Mouse (Mus musculus): ENCODE data around the gene Cab39. TPM values are rescaled to one million over a fixed set of nuclear protein-coding genes. Genes with fewer than 3 reads are reported as not detected.
"Not testable (repeated sequence)": the region's sequence is repeated elsewhere in the genome, so short reads cannot be mapped to it uniquely, and the experiment has no call there.

Cab39 gene
- polyA plus RNA-seq, 1 experiment = 72.7 TPM

- no peak overlapping the region for H3K27ac ChIP-seq (ENCODE audit: insufficient read depth, low read length)
- no peak for TF ChIP-seq CTCF (IDR thresholded peaks at IDR 0.05; ENCODE audit: borderline replicate concordance, insufficient read depth, low read length)
- TF ChIP-seq POLR2A (IDR thresholded peaks at IDR 0.05; ENCODE audit: low read depth, low read length) = no peak
- no peak overlapping the region for H3K4me3 ChIP-seq (ENCODE audit: insufficient read depth, low read length)
- peaks cover 6% of the 10 kb centered on the region; the same call in 1 of the 2 replicates for H3K4me1 ChIP-seq (ENCODE audit: control insufficient read depth, insufficient read depth, low read length)
These were observed 17.5 kb downstream of the Cab39 start for GRCm38 (mm10) chr1:85810787-85811186.

GRCm38 (mm10) chr1:85814213-85814612, 21.0 kb downstream of the Cab39 start:
- not testable (repeated sequence) for H3K4me1 ChIP-seq (ENCODE audit: control insufficient read depth, insufficient read depth, low read length); H3K27ac ChIP-seq (ENCODE audit: insufficient read depth, low read length); H3K4me3 ChIP-seq (ENCODE audit: insufficient read depth, low read length)

GRCm38 (mm10) chr1:85818121-85818520, 24.9 kb downstream of the Cab39 start:
- Histone ChIP-seq H3K4me3 (ENCODE audit: insufficient read depth, low read length) (no peak overlapping the region), H3K4me1 (ENCODE audit: control insufficient read depth, insufficient read depth, low read length) (peaks cover 4% of the 10 kb centered on the region; the same call in 1 of the 2 replicates)
- TF ChIP-seq CTCF (IDR thresholded peaks at IDR 0.05; ENCODE audit: borderline replicate concordance, insufficient read depth, low read length) = no peak
- no peak for TF ChIP-seq POLR2A (IDR thresholded peaks at IDR 0.05; ENCODE audit: low read depth, low read length)

GRCm38 (mm10) chr1:85819695-85820094, 26.5 kb downstream of the Cab39 start:
- Histone ChIP-seq H3K4me1 (ENCODE audit: control insufficient read depth, insufficient read depth, low read length) (peaks cover 4% of the 10 kb centered on the region; the same call in 1 of the 2 replicates), H3K27ac (ENCODE audit: insufficient read depth, low read length) (no peak overlapping the region), H3K4me3 (ENCODE audit: insufficient read depth, low read length) (no peak overlapping the region)
- TF ChIP-seq CTCF (IDR thresholded peaks at IDR 0.05; ENCODE audit: borderline replicate concordance, insufficient read depth, low read length) = no peak

More at GRCm38 (mm10) chr1:85818121-85818520, 24.9 kb downstream of the Cab39 start:
- no peak overlapping the region for H3K27ac ChIP-seq (ENCODE audit: insufficient read depth, low read length)

- Histone ChIP-seq H3K4me3 (ENCODE audit: insufficient read depth, low read length) (no peak overlapping the region), H3K4me1 (ENCODE audit: control insufficient read depth, insufficient read depth, low read length) (0 out of 2 replicates have a peak, but pooled peaks cover 2% of the 10 kb centered on the region), H3K27ac (ENCODE audit: insufficient read depth, low read length) (no peak overlapping the region)
- no peak for TF ChIP-seq CTCF (IDR thresholded peaks at IDR 0.05; ENCODE audit: borderline replicate concordance, insufficient read depth, low read length)
- no peak for TF ChIP-seq POLR2A (IDR thresholded peaks at IDR 0.05; ENCODE audit: low read depth, low read length)
These were observed 29.0 kb downstream of the Cab39 start for GRCm38 (mm10) chr1:85822239-85822638.

GRCm38 (mm10) chr1:85824905-85825304, 31.7 kb downstream of the Cab39 start:
- Histone ChIP-seq H3K4me1 (ENCODE audit: control insufficient read depth, insufficient read depth, low read length) (0 out of 2 replicates have a peak, but pooled peaks cover 2% of the 10 kb centered on the region), H3K27ac (ENCODE audit: insufficient read depth, low read length) (no peak overlapping the region), H3K4me3 (ENCODE audit: insufficient read depth, low read length) (no peak overlapping the region)
- TF ChIP-seq CTCF (IDR thresholded peaks at IDR 0.05; ENCODE audit: borderline replicate concordance, insufficient read depth, low read length) = no peak
- no peak for TF ChIP-seq POLR2A (IDR thresholded peaks at IDR 0.05; ENCODE audit: low read depth, low read length)

- TF ChIP-seq POLR2A (IDR thresholded peaks at IDR 0.05; ENCODE audit: low read depth, low read length) = no peak
- TF ChIP-seq CTCF (IDR thresholded peaks at IDR 0.05; ENCODE audit: borderline replicate concordance, insufficient read depth, low read length) = no peak
These were observed 33.9 kb downstream of the Cab39 start for GRCm38 (mm10) chr1:85827166-85827565.

GRCm38 (mm10) chr1:85829016-85829415, 35.8 kb downstream of the Cab39 start:
- no peak overlapping the region for H3K4me3 ChIP-seq (ENCODE audit: insufficient read depth, low read length)
- no peak overlapping the region for H3K27ac ChIP-seq (ENCODE audit: insufficient read depth, low read length)
- H3K4me1 ChIP-seq (ENCODE audit: control insufficient read depth, insufficient read depth, low read length) = no peaks in the 10 kb centered on the region
- TF ChIP-seq POLR2A (IDR thresholded peaks at IDR 0.05; ENCODE audit: low read depth, low read length) (no peak), CTCF (IDR thresholded peaks at IDR 0.05; ENCODE audit: borderline replicate concordance, insufficient read depth, low read length) (no peak)

More at GRCm38 (mm10) chr1:85827166-85827565, 33.9 kb downstream of the Cab39 start:
- H3K27ac ChIP-seq (ENCODE audit: insufficient read depth, low read length) = no peak overlapping the region
- H3K4me3 ChIP-seq (ENCODE audit: insufficient read depth, low read length) = no peak overlapping the region
- no peaks in the 10 kb centered on the region for H3K4me1 ChIP-seq (ENCODE audit: control insufficient read depth, insufficient read depth, low read length)

GRCm38 (mm10) chr1:85838056-85838455, 44.8 kb downstream of the Cab39 start:
- no peak for TF ChIP-seq CTCF (IDR thresholded peaks at IDR 0.05; ENCODE audit: borderline replicate concordance, insufficient read depth, low read length)
- no peak for TF ChIP-seq POLR2A (IDR thresholded peaks at IDR 0.05; ENCODE audit: low read depth, low read length)
- no peak overlapping the region for H3K27ac ChIP-seq (ENCODE audit: insufficient read depth, low read length)
- no peak overlapping the region for H3K4me3 ChIP-seq (ENCODE audit: insufficient read depth, low read length)
- peaks cover 4% of the 10 kb centered on the region for H3K4me1 ChIP-seq (ENCODE audit: control insufficient read depth, insufficient read depth, low read length)

- H3K4me1 ChIP-seq (ENCODE audit: control insufficient read depth, insufficient read depth, low read length) = peaks cover 4% of the 10 kb centered on the region
- H3K4me3 ChIP-seq (ENCODE audit: insufficient read depth, low read length) = no peak overlapping the region
- H3K27ac ChIP-seq (ENCODE audit: insufficient read depth, low read length) = no peak overlapping the region
- TF ChIP-seq CTCF (IDR thresholded peaks at IDR 0.05; ENCODE audit: borderline replicate concordance, insufficient read depth, low read length) (no peak), POLR2A (IDR thresholded peaks at IDR 0.05; ENCODE audit: low read depth, low read length) (no peak)
These were observed 46.1 kb downstream of the Cab39 start for GRCm38 (mm10) chr1:85839356-85839755.

GRCm38 (mm10) chr1:85839790-85840189, 46.5 kb downstream of the Cab39 start:
- H3K4me1 ChIP-seq (ENCODE audit: control insufficient read depth, insufficient read depth, low read length) = peaks cover 4% of the 10 kb centered on the region
- H3K27ac ChIP-seq (ENCODE audit: insufficient read depth, low read length) = no peak overlapping the region
- no peak for TF ChIP-seq CTCF (IDR thresholded peaks at IDR 0.05; ENCODE audit: borderline replicate concordance, insufficient read depth, low read length)
- TF ChIP-seq POLR2A (IDR thresholded peaks at IDR 0.05; ENCODE audit: low read depth, low read length) = no peak
- no peak overlapping the region for H3K4me3 ChIP-seq (ENCODE audit: insufficient read depth, low read length)
